Mouse (Mus musculus): ENCODE measurements at regions not wholly inside any gene's neighbourhood (a gene's known extent, or its start where the extent isn't known, plus 50 kb on each side); places are given as distances from the start of the nearest gene placed in this dataset.
A peak's percentile ranks its signal among the peaks of the same experiment; 100 is the strongest.

DNA sequence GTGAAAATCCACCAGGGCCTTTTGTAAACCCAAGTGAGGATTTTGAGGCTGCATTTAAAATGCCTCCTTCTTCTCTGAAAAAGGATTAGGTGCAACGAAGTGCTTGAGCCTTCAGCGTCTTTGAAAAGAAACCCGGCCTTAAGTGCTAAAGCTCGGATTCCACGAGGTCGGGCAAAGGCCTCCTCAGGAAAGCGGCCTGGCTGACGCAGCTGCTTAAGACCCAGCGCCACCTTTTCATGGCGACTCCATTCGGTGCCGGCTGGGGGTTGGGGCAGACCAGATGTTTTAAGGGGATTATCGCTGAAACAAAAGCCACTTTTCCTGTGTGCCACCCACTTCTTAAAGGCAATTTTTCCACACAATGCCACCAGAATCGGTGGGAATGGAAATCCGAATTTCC, 61.6 kb upstream of the 4932438H23Rik start:
- no peak for TF ChIP-seq POLR2A (IDR thresholded peaks at IDR 0.05; ENCODE audit: low read depth, low read length)
- TF ChIP-seq CTCF (conservative IDR thresholded peaks at IDR 0.05; ENCODE audit: insufficient read depth, insufficient read length, low read depth, low read length): no peak
- Histone ChIP-seq H3K4me1 (ENCODE audit: control insufficient read depth, insufficient read depth, low read length) (no peaks in the 10 kb centered on the region), H3K27me3 (replicated peaks; ENCODE audit: control insufficient read depth, insufficient read depth, low read length) (no peaks in the 10 kb centered on the region), H3K36me3 (ENCODE audit: control insufficient read depth, insufficient read depth, low read length) (no peaks in the 10 kb centered on the region), H3K4me3 (ENCODE audit: insufficient read depth, low read depth, low read length) (no peak overlapping the region), H3K27ac (ENCODE audit: insufficient read depth, low read depth, low read length) (no peak overlapping the region)
- no peak for DNase-seq
- 37% methylated on average over 15 of the region's 15 CpGs for WGBS

DNA sequence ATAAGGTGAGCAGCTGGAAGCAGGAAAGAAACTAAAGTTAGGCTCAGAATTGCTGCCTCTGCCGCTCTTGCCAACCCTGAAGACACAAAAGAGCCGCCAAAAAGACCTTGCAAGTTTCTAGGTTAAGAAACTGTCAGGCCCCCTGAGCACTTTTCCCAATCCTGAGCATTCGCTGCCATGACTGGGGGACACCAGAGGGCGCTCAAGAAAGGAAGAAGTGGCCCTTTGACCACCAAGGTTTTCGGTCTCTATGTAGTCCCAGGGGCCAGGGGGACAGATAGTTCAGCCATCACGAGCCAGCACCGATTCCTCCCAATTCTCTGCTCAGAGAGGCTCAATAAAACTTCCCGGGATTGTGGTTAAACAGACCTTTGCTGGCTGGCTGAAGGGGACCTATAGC, 64.6 kb upstream of the Olig2 start:
- no peaks in the 10 kb centered on the region for H3K4me1 ChIP-seq (ENCODE audit: control insufficient read depth, insufficient read depth, low read length)
- no peaks in the 10 kb centered on the region for H3K36me3 ChIP-seq (ENCODE audit: control insufficient read depth, insufficient read depth, low read length)
- H3K27ac ChIP-seq (ENCODE audit: insufficient read depth, low read depth, low read length): no peak overlapping the region
- WGBS: 9% methylated on average over 8 of the region's 8 CpGs
- TF ChIP-seq POLR2A (IDR thresholded peaks at IDR 0.05; ENCODE audit: low read depth, low read length) (no peak), CTCF (conservative IDR thresholded peaks at IDR 0.05; ENCODE audit: insufficient read depth, insufficient read length, low read depth, low read length) (peak; percentile 60)
- H3K27me3 ChIP-seq (replicated peaks; ENCODE audit: control insufficient read depth, insufficient read depth, low read length): no peaks in the 10 kb centered on the region
- H3K4me3 ChIP-seq (ENCODE audit: insufficient read depth, low read depth, low read length): no peak overlapping the region
- peak; percentile 17 for DNase-seq

DNA sequence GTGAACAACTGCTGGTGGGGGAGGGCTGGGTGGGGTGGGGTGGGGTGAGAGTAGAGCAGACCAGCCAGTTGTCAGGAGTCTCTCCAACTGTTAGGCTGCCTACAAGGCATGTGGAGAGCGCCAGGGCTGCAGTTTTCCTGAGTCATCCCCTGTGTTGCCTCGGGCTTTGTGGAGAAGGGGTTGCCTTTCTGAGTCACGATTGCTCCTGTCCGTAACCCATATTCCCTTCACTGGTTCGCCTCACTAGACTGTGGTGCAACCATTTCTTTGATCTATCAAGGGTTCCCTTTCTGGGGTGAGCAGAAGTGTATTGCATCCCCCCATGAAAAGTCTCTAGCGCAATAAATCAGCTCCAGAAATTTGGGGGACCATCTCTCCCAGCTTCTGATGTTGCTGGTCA, 63.6 kb upstream of the Olig2 start:
- H3K4me1 ChIP-seq (ENCODE audit: control insufficient read depth, insufficient read depth, low read length): no peaks in the 10 kb centered on the region
- TF ChIP-seq CTCF (conservative IDR thresholded peaks at IDR 0.05; ENCODE audit: insufficient read depth, insufficient read length, low read depth, low read length): no peak
- no peak for TF ChIP-seq POLR2A (IDR thresholded peaks at IDR 0.05; ENCODE audit: low read depth, low read length)
- no peak for DNase-seq
- no peaks in the 10 kb centered on the region for H3K27me3 ChIP-seq (replicated peaks; ENCODE audit: control insufficient read depth, insufficient read depth, low read length)
- H3K36me3 ChIP-seq (ENCODE audit: control insufficient read depth, insufficient read depth, low read length): no peaks in the 10 kb centered on the region
- 57% methylated on average over 6 of the region's 6 CpGs for WGBS
- H3K27ac ChIP-seq (ENCODE audit: insufficient read depth, low read depth, low read length): no peak overlapping the region
- H3K4me3 ChIP-seq (ENCODE audit: insufficient read depth, low read depth, low read length): no peak overlapping the region

DNA sequence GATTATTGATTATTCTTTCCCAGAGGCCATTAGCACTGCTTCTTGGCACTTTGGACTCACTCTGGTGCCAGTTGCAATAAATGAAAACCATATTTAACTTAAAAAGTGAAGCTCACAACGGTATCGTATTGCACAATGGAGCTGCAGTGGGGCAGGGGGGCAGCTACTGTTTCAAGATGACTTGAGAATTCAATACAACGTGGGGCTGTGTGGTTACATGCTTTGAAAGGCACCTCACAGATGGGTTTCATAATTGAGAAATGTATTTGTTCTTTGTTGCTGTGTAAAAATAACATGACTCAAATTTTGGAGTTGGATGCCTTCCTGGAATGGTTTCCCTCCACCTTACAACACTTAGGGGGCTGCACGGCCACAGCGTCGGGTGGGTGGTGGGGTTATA, 62.9 kb upstream of the Olig2 start:
- Histone ChIP-seq H3K27me3 (replicated peaks; ENCODE audit: control insufficient read depth, insufficient read depth, low read length) (no peaks in the 10 kb centered on the region), H3K4me1 (ENCODE audit: control insufficient read depth, insufficient read depth, low read length) (no peaks in the 10 kb centered on the region), H3K27ac (ENCODE audit: insufficient read depth, low read depth, low read length) (no peak overlapping the region), H3K36me3 (ENCODE audit: control insufficient read depth, insufficient read depth, low read length) (no peaks in the 10 kb centered on the region), H3K4me3 (ENCODE audit: insufficient read depth, low read depth, low read length) (no peak overlapping the region)
- TF ChIP-seq CTCF (conservative IDR thresholded peaks at IDR 0.05; ENCODE audit: insufficient read depth, insufficient read length, low read depth, low read length): no peak
- TF ChIP-seq POLR2A (IDR thresholded peaks at IDR 0.05; ENCODE audit: low read depth, low read length): no peak
- 75% methylated on average over 6 of the region's 6 CpGs for WGBS
- no peak for DNase-seq

DNA sequence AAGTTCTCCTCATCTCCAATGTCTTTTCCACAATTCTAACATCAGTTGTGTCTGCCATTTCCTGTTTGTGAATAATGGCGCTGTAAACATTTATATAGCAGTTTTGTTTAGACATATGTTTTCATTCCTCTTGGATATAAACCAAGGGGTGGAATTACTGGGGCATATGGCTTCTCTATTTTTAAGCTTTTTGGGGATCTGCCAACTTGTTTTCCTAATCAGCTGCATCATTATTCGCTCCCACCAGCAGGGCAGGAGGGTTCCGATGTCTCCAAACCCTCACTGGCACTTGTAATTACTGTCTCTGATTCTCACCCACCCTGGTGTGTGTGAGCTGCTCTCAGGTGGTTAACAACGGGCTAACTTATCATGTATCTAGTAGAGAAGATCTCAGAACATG, 59.4 kb upstream of the Olig2 start:
- 81% methylated on average over 4 of the region's 4 CpGs for WGBS
- TF ChIP-seq POLR2A (IDR thresholded peaks at IDR 0.05; ENCODE audit: low read depth, low read length) (no peak), CTCF (conservative IDR thresholded peaks at IDR 0.05; ENCODE audit: insufficient read depth, insufficient read length, low read depth, low read length) (no peak)
- no peak overlapping the region for H3K4me3 ChIP-seq (ENCODE audit: insufficient read depth, low read depth, low read length)

DNA sequence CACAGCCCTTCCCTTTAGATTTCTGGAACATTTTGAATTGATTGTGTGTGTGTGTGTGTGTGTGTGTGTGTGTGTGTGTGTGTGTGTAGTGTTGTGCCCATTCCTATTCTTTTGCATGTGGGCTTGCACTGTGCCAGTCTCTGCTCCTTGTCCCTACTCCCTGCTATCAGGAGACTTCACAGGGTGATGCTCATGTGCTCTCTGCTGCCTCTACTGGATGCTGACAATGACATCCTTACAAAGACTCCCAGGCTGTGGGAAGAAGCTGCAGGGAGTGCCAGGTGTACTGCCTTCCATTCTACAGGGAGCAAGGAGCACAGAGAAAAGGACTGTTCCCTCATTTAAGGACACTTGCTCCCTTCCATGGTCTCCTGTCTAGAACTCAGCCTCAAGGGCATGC, 58.4 kb upstream of the Olig2 start:
- Histone ChIP-seq H3K27ac (ENCODE audit: insufficient read depth, low read depth, low read length) (no peak overlapping the region), H3K27me3 (replicated peaks; ENCODE audit: control insufficient read depth, insufficient read depth, low read length) (no peaks in the 10 kb centered on the region)
- DNase-seq: peak; percentile 46

More for the DNA sequence above, 59.4 kb upstream of the Olig2 start:
- DNase-seq: no peak
- no peaks in the 10 kb centered on the region for H3K36me3 ChIP-seq (ENCODE audit: control insufficient read depth, insufficient read depth, low read length)
- no peaks in the 10 kb centered on the region for H3K27me3 ChIP-seq (replicated peaks; ENCODE audit: control insufficient read depth, insufficient read depth, low read length)
- H3K4me1 ChIP-seq (ENCODE audit: control insufficient read depth, insufficient read depth, low read length): no peaks in the 10 kb centered on the region
- no peak overlapping the region for H3K27ac ChIP-seq (ENCODE audit: insufficient read depth, low read depth, low read length)

DNA sequence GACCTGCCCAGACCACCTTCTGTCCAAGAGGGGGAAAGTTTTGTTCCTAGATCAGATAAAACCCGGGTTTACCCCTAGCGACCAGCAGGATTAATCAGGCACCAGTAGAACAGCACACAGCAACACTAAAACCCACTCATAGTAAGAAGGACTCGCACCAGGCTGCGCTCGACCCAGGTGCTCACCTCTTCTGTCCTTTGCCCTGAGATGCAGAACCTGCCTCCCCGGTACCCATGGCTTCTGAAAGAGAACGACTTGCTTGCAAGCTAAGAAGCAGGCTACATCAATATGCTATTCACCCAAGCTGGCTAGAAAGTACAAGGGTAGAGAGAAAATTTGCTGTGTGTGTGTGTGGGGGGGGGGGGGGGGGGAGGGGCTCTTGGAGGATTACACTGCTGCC, 56.9 kb upstream of the Olig2 start:
- no peak for DNase-seq
- Histone ChIP-seq H3K4me3 (ENCODE audit: insufficient read depth, low read depth, low read length) (no peak overlapping the region), H3K27me3 (replicated peaks; ENCODE audit: control insufficient read depth, insufficient read depth, low read length) (no peaks in the 10 kb centered on the region), H3K27ac (ENCODE audit: insufficient read depth, low read depth, low read length) (no peak overlapping the region), H3K4me1 (ENCODE audit: control insufficient read depth, insufficient read depth, low read length) (no peaks in the 10 kb centered on the region), H3K36me3 (ENCODE audit: control insufficient read depth, insufficient read depth, low read length) (no peaks in the 10 kb centered on the region)
- WGBS: 53% methylated on average over 7 of the region's 7 CpGs
- TF ChIP-seq POLR2A (IDR thresholded peaks at IDR 0.05; ENCODE audit: low read depth, low read length): no peak
- no peak for TF ChIP-seq CTCF (conservative IDR thresholded peaks at IDR 0.05; ENCODE audit: insufficient read depth, insufficient read length, low read depth, low read length)

More for the DNA sequence above, 58.4 kb upstream of the Olig2 start:
- Histone ChIP-seq H3K36me3 (ENCODE audit: control insufficient read depth, insufficient read depth, low read length) (no peaks in the 10 kb centered on the region), H3K4me1 (ENCODE audit: control insufficient read depth, insufficient read depth, low read length) (no peaks in the 10 kb centered on the region), H3K4me3 (ENCODE audit: insufficient read depth, low read depth, low read length) (no peak overlapping the region)
- no peak for TF ChIP-seq POLR2A (IDR thresholded peaks at IDR 0.05; ENCODE audit: low read depth, low read length)
- peak; percentile 63; the same call in 1 of the 2 replicates for TF ChIP-seq CTCF (conservative IDR thresholded peaks at IDR 0.05; ENCODE audit: insufficient read depth, insufficient read length, low read depth, low read length)

DNA sequence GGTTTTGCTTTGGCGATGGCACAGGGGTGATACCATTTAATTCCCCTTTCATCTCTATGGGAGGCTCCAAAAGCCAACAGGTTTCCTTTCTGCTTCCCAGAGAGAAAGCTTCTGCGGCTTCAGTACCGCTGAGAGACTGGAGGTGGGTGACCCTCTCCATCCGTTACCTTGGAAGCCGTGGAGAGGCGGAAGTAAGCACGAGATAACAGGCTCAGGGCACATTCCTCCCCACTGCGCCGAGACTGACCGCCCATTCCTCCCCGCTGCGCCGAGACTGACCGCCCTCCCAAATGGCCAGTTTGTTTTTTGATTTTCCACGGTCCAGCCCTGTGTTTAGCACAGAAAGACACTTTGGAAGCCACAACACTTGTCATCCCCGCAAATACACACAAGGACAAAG, 55.4 kb upstream of the Olig2 start:
- H3K4me3 ChIP-seq (ENCODE audit: insufficient read depth, low read depth, low read length): no peak overlapping the region
- no peak for DNase-seq

More for the DNA sequence above, 55.4 kb upstream of the Olig2 start:
- Histone ChIP-seq H3K36me3 (ENCODE audit: control insufficient read depth, insufficient read depth, low read length) (no peaks in the 10 kb centered on the region), H3K27me3 (replicated peaks; ENCODE audit: control insufficient read depth, insufficient read depth, low read length) (no peaks in the 10 kb centered on the region), H3K4me1 (ENCODE audit: control insufficient read depth, insufficient read depth, low read length) (no peaks in the 10 kb centered on the region), H3K27ac (ENCODE audit: insufficient read depth, low read depth, low read length) (no peak overlapping the region)
- 1% methylated on average over 16 of the region's 16 CpGs for WGBS
- TF ChIP-seq POLR2A (IDR thresholded peaks at IDR 0.05; ENCODE audit: low read depth, low read length) (no peak), CTCF (conservative IDR thresholded peaks at IDR 0.05; ENCODE audit: insufficient read depth, insufficient read length, low read depth, low read length) (no peak)
